Mouse (Mus musculus) hindbrain, embryonic 12.5 days (tissue): ENCODE measurements around the gene Hus1b. TPM values are rescaled to one million over a fixed set of nuclear protein-coding genes. Genes with fewer than 3 reads are reported as not detected.

Experiments
- ATAC-seq: fragments of 200-750 bp; cut with Nextera tagmentation; 2 replicates; pipeline ENCODE4 v1.8.0; 2017; ENCODE audit warnings: moderate TSS enrichment; ENCODE audit not compliant: low FRiP score
- H3K27ac ChIP-seq: fragments of 300-500 bp; sonication (generic); 2 replicates; pipeline ENCODE4 v1.5.1; 2016; ENCODE audit warnings: mild to moderate bottlenecking
- H3K27me3 ChIP-seq: fragments of 300-500 bp; sonication (generic); 2 replicates; pipeline ENCODE4 v1.6.1; 2016; ENCODE audit warnings: mild to moderate bottlenecking
- H3K36me3 ChIP-seq: fragments of 300-500 bp; sonication (generic); 2 replicates; pipeline ENCODE4 v1.6.1; 2016; ENCODE audit warnings: mild to moderate bottlenecking
- H3K4me1 ChIP-seq: fragments of 300-500 bp; sonication (generic); 2 replicates; pipeline ENCODE4 v1.6.1; 2016
- H3K4me2 ChIP-seq: fragments of 300-500 bp; sonication (generic); replicated peaks from 2 replicates; pipeline ENCODE4 v1.6.1; 2016; ENCODE audit warnings: mild to moderate bottlenecking
- H3K4me3 ChIP-seq: fragments of 300-500 bp; sonication (generic); 2 replicates; pipeline ENCODE4 v1.5.1; 2016; ENCODE audit warnings: mild to moderate bottlenecking
- H3K9ac ChIP-seq: fragments of 300-500 bp; sonication (generic); 2 replicates; pipeline ENCODE4 v1.6.1; 2016; ENCODE audit warnings: mild to moderate bottlenecking, moderate library complexity
- H3K9me3 ChIP-seq: fragments of 300-500 bp; sonication (generic); replicated peaks from 2 replicates; pipeline ENCODE4 v1.6.1; 2016; ENCODE audit warnings: mild to moderate bottlenecking
- WGBS: fragments of 180-500 bp; shearing (Covaris S2); methylation state at CpG from one replicate; pipeline ENCODE4 v1.1.7; 2016; 5-methylcytosine and 5-hydroxymethylcytosine counted together
- polyA plus RNA-seq: library from polyadenylated mRNA; unstranded; fragments of >200 nt; fragmentation: Nextera tagmentation; extraction: Ambion mirVana; gene quantifications from 2 replicates; pipeline ENCODE4 v1.2.1, GENCODE M21; 2016

Hus1b gene
- not detected in 2 replicates for polyA plus RNA-seq

GRCm38 (mm10) chr13:30947540-30947939 is at the start of gene Hus1b:
Hus1b (minus strand) TSS chr13:30947759.
- 91% methylated on average over 11 of the region's 11 CpGs for WGBS
- no peak within 1 kb of the TSS for H3K9ac ChIP-seq
- no peaks in the 10 kb centered on the region for H3K4me1 ChIP-seq
- H3K27ac ChIP-seq: no peak within 1 kb of the TSS
- H3K36me3 ChIP-seq: no peaks in the 10 kb centered on the region
- H3K9me3 ChIP-seq: no peaks in the 10 kb centered on the region
- no peak within 1 kb of the TSS for H3K4me2 ChIP-seq
- no peak within 1 kb of the TSS for H3K4me3 ChIP-seq
- ATAC-seq: no peak
- H3K27me3 ChIP-seq: no peaks in the 10 kb centered on the region

- H3K9ac ChIP-seq: no peak overlapping the region
- H3K4me1 ChIP-seq: no peaks in the 10 kb centered on the region
- 74% methylated on average over 6 of the region's 6 CpGs for WGBS
- H3K27ac ChIP-seq: no peak overlapping the region
- no peaks in the 10 kb centered on the region for H3K9me3 ChIP-seq
- ATAC-seq: no peak
- H3K36me3 ChIP-seq: no peaks in the 10 kb centered on the region
- no peak overlapping the region for H3K4me3 ChIP-seq
- 0 out of 2 replicates have a peak, but pooled peaks cover 10% of the 10 kb centered on the region for H3K27me3 ChIP-seq
- no peak overlapping the region for H3K4me2 ChIP-seq
Observed at GRCm38 (mm10) chr13:30994249-30994858, 46.8 kb upstream of the Hus1b start.

GRCm38 (mm10) chr13:30993819-30994218 is 46.3 kb upstream of the Hus1b start:
- no peak for ATAC-seq
- Histone ChIP-seq H3K4me1 (no peaks in the 10 kb centered on the region), H3K4me3 (no peak overlapping the region), H3K9ac (no peak overlapping the region), H3K36me3 (no peaks in the 10 kb centered on the region), H3K9me3 (no peaks in the 10 kb centered on the region), H3K27ac (no peak overlapping the region), H3K27me3 (0 out of 2 replicates have a peak, but pooled peaks cover 10% of the 10 kb centered on the region), H3K4me2 (no peak overlapping the region)
- 32% methylated on average over 3 of the region's 3 CpGs for WGBS

- Histone ChIP-seq H3K4me3 (no peak overlapping the region), H3K4me2 (no peak overlapping the region), H3K9me3 (no peaks in the 10 kb centered on the region), H3K9ac (no peak overlapping the region), H3K27ac (no peak overlapping the region), H3K4me1 (peaks cover 8% of the 10 kb centered on the region), H3K27me3 (peaks cover 32% of the 10 kb centered on the region), H3K36me3 (no peaks in the 10 kb centered on the region)
- ATAC-seq: no peak
- WGBS: 70% methylated on average over 9 of the region's 9 CpGs
Observed at GRCm38 (mm10) chr13:30990233-30990632, 42.7 kb upstream of the Hus1b start.

- Histone ChIP-seq H3K4me3 (no peak overlapping the region), H3K27me3 (peaks cover 32% of the 10 kb centered on the region), H3K27ac (no peak overlapping the region), H3K36me3 (no peaks in the 10 kb centered on the region), H3K9ac (no peak overlapping the region), H3K4me1 (peaks cover 9% of the 10 kb centered on the region), H3K9me3 (no peaks in the 10 kb centered on the region), H3K4me2 (no peak overlapping the region)
- ATAC-seq: no peak
- 88% methylated on average over 10 of the region's 10 CpGs for WGBS
Observed at GRCm38 (mm10) chr13:30989710-30990109, 42.2 kb upstream of the Hus1b start.

GRCm38 (mm10) chr13:30987686-30988085 is 40.1 kb upstream of the Hus1b start:
- no peak for ATAC-seq
- H3K27me3 ChIP-seq: peaks cover 28% of the 10 kb centered on the region
- H3K36me3 ChIP-seq: no peaks in the 10 kb centered on the region
- no peak overlapping the region for H3K9ac ChIP-seq
- no peaks in the 10 kb centered on the region for H3K9me3 ChIP-seq
- peaks cover 9% of the 10 kb centered on the region for H3K4me1 ChIP-seq
- no peak overlapping the region for H3K4me2 ChIP-seq
- no peak overlapping the region for H3K4me3 ChIP-seq
- H3K27ac ChIP-seq: no peak overlapping the region
- WGBS: 82% methylated on average over 2 of the region's 2 CpGs

- no peak for ATAC-seq
- Histone ChIP-seq H3K27ac (no peak overlapping the region), H3K9ac (no peak overlapping the region), H3K4me1 (peaks cover 9% of the 10 kb centered on the region), H3K9me3 (no peaks in the 10 kb centered on the region), H3K27me3 (peaks cover 27% of the 10 kb centered on the region), H3K36me3 (no peaks in the 10 kb centered on the region), H3K4me2 (no peak overlapping the region), H3K4me3 (no peak overlapping the region)
- WGBS: 82% methylated on average over 10 of the region's 10 CpGs
Observed at GRCm38 (mm10) chr13:30986934-30987455, 39.4 kb upstream of the Hus1b start.

GRCm38 (mm10) chr13:30985598-30986466 is 38.3 kb upstream of the Hus1b start:
- peak overlapping the region; percentile 55 for H3K4me2 ChIP-seq
- no peaks in the 10 kb centered on the region for H3K36me3 ChIP-seq
- H3K27me3 ChIP-seq: peaks cover 22% of the 10 kb centered on the region
- peak overlapping the region; percentile 26 for H3K4me3 ChIP-seq
- H3K9me3 ChIP-seq: no peaks in the 10 kb centered on the region
- H3K27ac ChIP-seq: peak overlapping the region; percentile 55
- H3K9ac ChIP-seq: peak overlapping the region; percentile 19
- ATAC-seq: peak; percentile 68
- H3K4me1 ChIP-seq: peaks cover 9% of the 10 kb centered on the region
- WGBS: 21% methylated on average over 27 of the region's 27 CpGs

GRCm38 (mm10) chr13:30985275-30985597 is 37.7 kb upstream of the Hus1b start:
- Histone ChIP-seq H3K4me3 (peak overlapping the region; percentile 26), H3K36me3 (no peaks in the 10 kb centered on the region), H3K27ac (peak overlapping the region; percentile 55; the same call in 1 of the 2 replicates), H3K27me3 (peaks cover 22% of the 10 kb centered on the region), H3K4me1 (peaks cover 9% of the 10 kb centered on the region), H3K4me2 (peak overlapping the region; percentile 55), H3K9me3 (no peaks in the 10 kb centered on the region), H3K9ac (peak overlapping the region; percentile 19)
- ATAC-seq: no peak
- WGBS: 18% methylated on average over 13 of the region's 13 CpGs

GRCm38 (mm10) chr13:30981666-30982065 is 34.1 kb upstream of the Hus1b start:
- Histone ChIP-seq H3K4me1 (peaks cover 9% of the 10 kb centered on the region), H3K36me3 (no peaks in the 10 kb centered on the region)
- ATAC-seq: no peak

GRCm38 (mm10) chr13:30978224-30978623 is 30.7 kb upstream of the Hus1b start:
- no peak overlapping the region for H3K4me3 ChIP-seq
- H3K4me1 ChIP-seq: 0 out of 2 replicates have a peak, but pooled peaks cover 3% of the 10 kb centered on the region
- no peak overlapping the region for H3K4me2 ChIP-seq
- ATAC-seq: no peak
- H3K9ac ChIP-seq: no peak overlapping the region
- H3K27me3 ChIP-seq: no peaks in the 10 kb centered on the region
- no peaks in the 10 kb centered on the region for H3K36me3 ChIP-seq
- no peak overlapping the region for H3K27ac ChIP-seq
- WGBS: 70% methylated on average over 4 of the region's 4 CpGs
- no peaks in the 10 kb centered on the region for H3K9me3 ChIP-seq

More at GRCm38 (mm10) chr13:30981666-30982065, 34.1 kb upstream of the Hus1b start:
- H3K9me3 ChIP-seq: no peaks in the 10 kb centered on the region
- no peak overlapping the region for H3K4me3 ChIP-seq
- WGBS: 70% methylated on average over 1 of the region's 1 CpGs
- no peak overlapping the region for H3K9ac ChIP-seq
- peaks cover 5% of the 10 kb centered on the region; the same call in 1 of the 2 replicates for H3K27me3 ChIP-seq
- H3K27ac ChIP-seq: no peak overlapping the region
- no peak overlapping the region for H3K4me2 ChIP-seq

GRCm38 (mm10) chr13:30976536-30977084 is 29.1 kb upstream of the Hus1b start:
- ATAC-seq: no peak

More at GRCm38 (mm10) chr13:30976536-30977084, 29.1 kb upstream of the Hus1b start:
- H3K27ac ChIP-seq: no peak overlapping the region
- no peak overlapping the region for H3K4me3 ChIP-seq
- no peaks in the 10 kb centered on the region for H3K9me3 ChIP-seq
- H3K36me3 ChIP-seq: no peaks in the 10 kb centered on the region
- H3K27me3 ChIP-seq: no peaks in the 10 kb centered on the region
- H3K9ac ChIP-seq: no peak overlapping the region
- WGBS: 62% methylated on average over 8 of the region's 8 CpGs
- H3K4me1 ChIP-seq: 0 out of 2 replicates have a peak, but pooled peaks cover 5% of the 10 kb centered on the region
- H3K4me2 ChIP-seq: no peak overlapping the region
